Mouse (Mus musculus): Measurements from ENCODE around the gene Sult1d1.

GRCm38 (mm10) chr5:87535994-87536644 lies 32.7 kb downstream of the Sult1d1 start:
- TF ChIP-seq EP300 (IDR thresholded peaks at IDR 0.05; ENCODE audit: insufficient read depth, low read depth, low read length) (no peak), POLR2A (IDR thresholded peaks at IDR 0.05; ENCODE audit: insufficient read depth, low read depth, low read length) (no peak), CTCF (IDR thresholded peaks at IDR 0.05) (no peak)
